Mouse (Mus musculus) G1E-ER4 (cell line): ENCODE results near the gene Kpna2. TPM values are rescaled to one million over a fixed set of nuclear protein-coding genes. Genes with fewer than 3 reads are reported as not detected.

ENCODE experiments used
- GATA1 ChIP-seq: IDR thresholded peaks from one replicate; pipeline ENCODE4 v1.8.0; 2012; ENCODE audit warnings: low read length, inconsistent platforms
- polyA plus RNA-seq: library from polyadenylated mRNA; stranded (reverse); fragments of >175 nt; gene quantifications from 2 replicates; pipeline ENCODE4 v1.2.3, GENCODE M21; 2012

Kpna2 gene
- polyA plus RNA-seq, 1 experiment: 10.4 TPM

- TF ChIP-seq GATA1: no peak
Observed at GRCm38 (mm10) chr11:107025411-107026321, 26.3 kb upstream of the Kpna2 start, which contains the start of gene 1810010H24Rik. TSS of gene 1810010H24Rik (plus strand) at chr11:107025681.

DNA sequence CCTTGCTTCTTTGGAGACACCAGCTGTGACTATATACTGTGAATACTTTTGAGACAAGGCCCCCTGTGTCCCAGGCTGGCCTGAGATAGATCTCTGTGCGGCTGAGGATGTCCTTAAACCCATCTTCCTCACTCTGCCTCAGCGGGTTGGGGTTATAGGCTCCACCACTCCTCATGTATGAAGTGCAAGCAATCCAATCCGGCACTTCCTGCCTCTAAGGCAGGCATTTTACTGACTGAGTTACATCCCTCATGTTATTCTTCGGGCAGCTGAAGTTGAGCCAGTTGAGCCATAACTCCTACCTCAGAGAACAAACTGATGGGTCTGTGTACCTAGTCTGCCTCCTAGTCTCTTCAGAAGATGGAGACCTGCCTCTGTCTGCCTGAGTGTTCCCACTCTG is 25.1 kb upstream of the Kpna2 start:
- TF ChIP-seq GATA1: no peak

DNA sequence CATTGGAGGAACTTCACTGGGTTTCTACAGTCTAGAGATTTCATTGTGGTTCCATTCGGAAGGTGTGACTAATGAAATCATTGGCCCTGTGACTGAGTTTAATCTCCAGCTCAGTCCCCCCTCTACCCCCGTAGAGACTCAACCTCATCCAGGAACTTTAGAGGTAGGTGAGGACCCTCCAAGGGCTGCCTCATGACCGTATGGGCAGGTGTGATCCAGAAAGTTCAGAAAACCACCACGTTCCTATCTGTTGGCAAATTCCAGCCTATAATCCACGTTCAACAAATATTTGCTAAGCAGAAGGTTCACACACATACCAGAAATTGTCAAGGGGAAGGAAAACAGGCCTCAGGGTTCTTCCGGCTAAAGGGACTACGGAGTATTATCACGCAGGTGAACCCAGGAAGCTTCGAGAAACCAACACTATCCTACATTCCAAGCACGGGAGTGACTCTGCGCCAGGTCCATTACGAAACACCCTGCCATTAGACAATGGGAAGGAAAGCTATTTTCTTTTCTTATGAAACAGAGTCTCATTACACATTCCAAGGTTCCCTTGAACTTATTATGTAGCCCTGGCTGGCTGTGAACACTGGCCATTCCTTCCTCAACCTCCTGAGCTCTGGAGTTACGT is 22.8 kb upstream of the Kpna2 start:
- no peak for TF ChIP-seq GATA1

GRCm38 (mm10) chr11:107019318-107019717 is 20.0 kb upstream of the Kpna2 start:
- TF ChIP-seq GATA1: no peak

DNA sequence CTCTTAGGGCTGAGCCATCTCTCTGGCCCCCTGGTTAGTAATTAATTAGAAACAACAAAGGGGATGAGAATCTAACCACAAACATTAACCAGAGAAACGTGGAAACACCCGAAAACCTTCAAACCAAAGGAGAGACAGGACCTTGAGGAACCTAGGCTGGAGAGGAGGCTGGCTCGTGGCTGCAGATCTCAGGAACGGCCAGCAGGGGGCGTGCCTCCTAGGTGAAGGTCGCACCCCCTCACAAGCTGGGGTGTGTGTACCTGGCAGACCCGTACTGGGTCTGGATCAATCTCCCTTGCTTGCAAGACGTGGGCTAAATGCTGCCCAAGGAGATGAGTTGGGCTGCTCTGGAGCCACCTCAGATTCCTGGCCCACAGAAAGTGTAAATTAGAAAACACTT is 19.3 kb upstream of the Kpna2 start:
- TF ChIP-seq GATA1: no peak

DNA sequence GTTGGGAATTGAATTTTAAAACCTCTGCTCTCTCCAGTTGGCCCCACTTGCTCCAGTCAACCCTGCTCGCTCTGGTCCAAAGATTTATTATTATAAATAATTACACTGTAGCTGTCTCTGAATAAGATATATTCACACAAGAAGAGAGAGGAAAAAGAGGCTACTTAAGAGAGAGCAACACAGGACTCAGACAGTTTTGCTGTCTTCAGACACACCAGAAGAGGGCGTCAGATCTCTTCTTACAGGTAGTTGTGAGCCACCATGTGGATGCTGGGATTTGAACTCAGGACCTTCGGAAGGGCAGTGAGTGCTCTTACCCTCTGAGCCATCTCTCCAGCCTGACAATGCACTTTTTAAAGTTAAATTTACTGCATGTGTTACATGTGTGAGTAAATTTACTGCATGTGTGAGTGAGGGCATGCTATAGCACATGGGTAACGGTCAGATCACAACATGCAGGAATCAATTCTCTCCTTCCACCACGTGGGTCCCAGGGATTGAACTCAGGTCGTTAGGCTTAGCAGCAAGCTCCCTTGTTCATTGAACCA is 18.1 kb upstream of the Kpna2 start:
- no peak for TF ChIP-seq GATA1

DNA sequence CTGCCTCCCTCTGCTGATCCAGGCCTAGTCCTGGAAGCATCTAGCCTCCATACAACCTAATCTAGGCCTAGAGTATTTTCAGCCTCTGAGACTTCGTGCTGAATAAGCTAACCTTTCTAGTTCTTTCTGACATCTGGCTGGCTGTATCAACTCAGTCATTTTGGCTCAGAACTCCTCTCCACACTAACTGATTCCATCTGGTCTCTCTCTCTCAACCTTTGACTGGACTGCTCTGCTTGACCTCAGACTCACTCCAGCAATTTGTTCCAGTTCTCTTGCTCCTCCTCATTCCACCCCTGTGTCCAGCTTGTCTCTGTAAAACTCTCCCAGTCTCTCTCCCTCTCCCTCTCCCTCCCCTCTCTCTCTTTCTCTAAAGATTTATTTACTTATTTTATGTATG is 17.6 kb upstream of the Kpna2 start:
- TF ChIP-seq GATA1: no peak

- no peak for TF ChIP-seq GATA1
Observed at GRCm38 (mm10) chr11:107014597-107015309, 15.4 kb upstream of the Kpna2 start.

GRCm38 (mm10) chr11:107014020-107014585 is 14.8 kb upstream of the Kpna2 start:
- TF ChIP-seq GATA1: no peak

GRCm38 (mm10) chr11:107012324-107013017 is 13.1 kb upstream of the Kpna2 start:
- no peak for TF ChIP-seq GATA1

GRCm38 (mm10) chr11:107011669-107012323 is 12.5 kb upstream of the Kpna2 start:
- no peak for TF ChIP-seq GATA1

DNA sequence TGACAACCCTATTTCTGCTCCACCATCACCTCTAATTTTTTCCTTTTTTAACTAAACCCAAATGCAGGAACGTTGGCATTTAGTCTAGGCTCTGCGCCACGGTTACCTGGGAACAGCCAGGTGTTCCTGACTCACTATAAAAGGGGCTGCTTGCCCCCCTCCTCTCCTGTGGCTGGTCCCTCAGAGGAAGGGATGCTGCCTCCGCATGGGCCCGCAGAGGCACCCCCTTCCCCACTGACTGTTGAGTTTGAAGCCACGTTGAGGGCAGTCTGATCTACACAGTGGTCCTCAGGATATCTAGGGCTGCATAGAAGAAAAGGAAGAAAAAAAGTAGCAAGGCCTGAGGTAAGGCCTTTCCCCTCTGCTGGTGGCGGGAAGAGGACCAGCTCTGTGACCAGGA is 11.8 kb upstream of the Kpna2 start:
- TF ChIP-seq GATA1: no peak

GRCm38 (mm10) chr11:107010447-107010846 is 11.1 kb upstream of the Kpna2 start:
- no peak for TF ChIP-seq GATA1

DNA sequence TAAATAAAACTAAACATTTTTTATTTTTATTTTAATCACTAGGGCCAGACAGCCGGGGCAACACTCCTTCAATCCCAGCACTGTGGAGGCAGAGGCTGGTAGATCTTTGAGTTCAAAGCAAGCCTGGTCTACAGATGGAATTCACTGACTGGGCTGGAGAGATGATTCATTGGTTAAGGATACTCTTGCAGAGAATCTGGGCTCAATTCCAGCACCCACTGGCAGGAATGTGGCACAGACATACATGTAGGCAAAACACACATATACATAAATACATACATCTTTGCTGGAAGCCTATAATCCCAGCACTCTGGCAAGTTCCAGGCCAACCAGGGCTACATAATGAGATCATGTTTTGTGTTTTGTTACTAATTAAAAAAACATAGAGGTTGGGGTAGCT is 6.2 kb upstream of the Kpna2 start:
- no peak for TF ChIP-seq GATA1
